Mouse (Mus musculus) mouse trophoblast stem cell (cell line): ENCODE results near the gene Ahrr.

Experiments used
- in situ Hi-C, 2 experiments: fragments of 300-500 bp; cut with MseI, MboI; formaldehyde crosslinking; loops; 2 replicates in 1 of 2; 3 replicates in 1 of 2; pipeline ENCODE4 v1.15.1; 2025

Gene Ahrr

DNA sequence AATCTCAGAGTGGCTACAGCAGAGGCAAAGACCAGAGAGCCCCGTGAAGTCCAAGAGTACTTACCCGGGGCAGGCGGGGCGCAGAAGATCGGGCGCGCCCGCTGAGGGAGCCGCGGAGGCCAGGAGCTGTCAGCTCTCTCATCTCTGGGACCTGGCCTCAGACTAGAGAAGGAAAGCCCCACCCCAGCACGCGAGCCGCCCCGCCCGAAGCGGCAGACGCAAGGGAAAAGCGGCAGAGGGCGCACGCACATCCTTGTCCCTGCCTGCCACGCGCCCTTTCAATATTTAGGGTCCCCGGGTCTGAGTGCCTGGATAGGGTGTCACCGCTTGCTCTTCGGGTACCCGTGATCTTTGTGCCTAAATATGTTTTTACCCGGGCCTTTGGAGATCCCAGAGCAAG, at the start of gene Ahrr:
Gene Ahrr, minus strand, starts transcription at position 165 of the 400 bp plus-strand sequence.
- in situ Hi-C loops, result no loop called here

GRCm38 (mm10) chr13:74341036-74341435, 48.9 kb upstream of the Ahrr start:
- in situ Hi-C loops, result no loop called here

DNA sequence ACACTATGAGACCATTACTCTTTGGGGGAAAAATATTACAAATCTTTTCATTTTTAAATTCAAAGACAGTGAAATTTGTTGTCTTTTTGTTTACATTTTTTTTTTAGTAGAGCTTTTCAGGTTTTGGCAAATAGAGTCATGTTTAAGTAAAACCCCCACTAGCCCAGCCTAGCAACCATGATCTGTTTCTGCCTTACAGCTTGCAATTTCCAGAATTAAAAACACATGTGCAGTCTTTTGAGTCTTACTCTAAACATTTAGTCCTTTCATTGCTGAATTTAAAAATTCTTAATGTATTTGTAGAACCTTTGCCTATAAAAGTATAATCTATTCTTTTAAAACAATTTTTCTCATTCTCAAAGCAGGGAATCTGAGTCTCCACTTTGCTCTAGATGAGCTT, 37.2 kb upstream of the Ahrr start:
- in situ Hi-C loops, result no loop called here

GRCm38 (mm10) chr13:74317170-74317849, 25.2 kb upstream of the Ahrr start, which contains the start of gene Pdcd6:
Gene Pdcd6 (minus strand): TSS chr13:74317580.
- in situ Hi-C loops, result no loop called here

DNA sequence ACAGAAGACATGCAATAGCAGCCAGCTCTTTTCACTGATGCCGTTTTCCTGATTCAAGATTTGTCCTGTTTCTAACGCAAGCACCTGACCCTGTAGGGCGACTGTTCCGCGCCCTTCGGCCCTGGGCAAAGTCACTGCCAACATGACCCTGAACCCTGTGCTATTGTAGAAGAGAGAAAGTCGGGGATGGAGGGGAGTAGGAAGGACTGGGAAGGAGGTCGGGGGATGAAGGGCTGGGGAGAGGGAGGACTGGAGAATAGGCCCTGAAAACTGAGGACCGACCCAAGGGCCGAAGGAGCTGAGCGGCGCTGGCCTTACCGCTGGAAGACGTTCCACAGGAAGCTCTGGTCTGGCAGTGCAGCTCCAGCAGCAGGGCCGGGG, 24.6 kb upstream of the Ahrr start:
- in situ Hi-C loops, result no loop called here

- in situ Hi-C loops, result no loop called here
Observed at GRCm38 (mm10) chr13:74316386-74316785, 24.3 kb upstream of the Ahrr start.

- in situ Hi-C loops, result no loop called here
Observed at GRCm38 (mm10) chr13:74314616-74315015, 22.5 kb upstream of the Ahrr start.

DNA sequence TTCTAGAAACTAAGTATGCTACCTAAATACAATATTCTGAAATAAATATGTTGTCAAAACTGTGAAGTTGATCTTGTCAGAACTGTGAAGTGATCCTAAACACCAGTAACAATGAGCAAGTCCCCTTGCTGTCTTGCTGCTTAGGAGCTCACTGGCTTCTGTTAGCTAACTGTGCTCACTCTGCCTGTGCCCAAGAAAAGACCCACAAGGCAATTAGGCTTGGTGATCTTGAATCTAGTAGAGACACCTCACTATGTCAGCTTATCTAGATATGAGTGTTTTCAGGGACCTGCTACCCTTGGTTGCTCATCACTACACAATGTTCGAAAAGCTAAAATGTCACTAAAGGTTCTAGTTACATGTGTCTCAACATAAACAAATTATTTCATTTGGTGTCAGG, 13.6 kb upstream of the Ahrr start:
- in situ Hi-C loops, result no loop called here

DNA sequence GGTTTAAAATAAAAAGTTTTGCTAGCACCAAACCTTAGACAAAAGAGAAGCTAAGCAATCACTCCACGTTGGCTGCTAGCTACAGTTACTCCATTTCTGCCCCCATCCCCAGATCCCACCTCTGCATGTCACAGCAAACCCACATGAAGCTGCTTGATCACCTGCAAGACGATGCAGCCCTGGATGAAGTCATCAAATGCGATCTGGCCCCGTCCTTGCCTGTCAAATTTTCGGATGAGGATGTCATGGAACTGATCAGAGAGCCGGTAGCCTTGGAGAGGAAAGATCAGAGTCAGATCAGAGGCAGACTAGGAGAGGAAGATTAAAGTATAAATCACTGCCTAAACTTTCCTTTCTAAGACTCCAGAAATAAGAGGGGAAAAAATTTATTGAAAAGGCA, 13.2 kb upstream of the Ahrr start:
- in situ Hi-C loops, result no loop called here

GRCm38 (mm10) chr13:74302050-74303037, 10.2 kb upstream of the Ahrr start:
- in situ Hi-C loops, result no loop called here

DNA sequence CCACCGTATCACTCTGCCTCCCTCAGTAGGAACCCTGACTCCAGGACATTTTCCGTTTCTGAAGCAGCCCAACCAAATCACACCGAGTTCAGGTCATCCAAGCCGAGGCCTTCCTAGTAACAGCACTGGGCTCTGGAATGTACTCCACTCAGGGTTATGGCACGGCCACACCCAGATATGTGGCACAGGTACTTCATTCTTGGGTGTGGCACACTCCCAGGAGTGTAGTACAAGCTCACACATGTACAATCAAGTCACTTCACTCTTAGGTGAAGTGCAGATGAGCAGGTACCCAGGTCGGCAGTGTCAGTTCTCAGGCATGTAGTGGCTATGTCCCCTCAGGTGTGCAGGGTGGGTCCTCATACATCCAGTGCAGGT, 9.5 kb upstream of the Ahrr start:
- in situ Hi-C loops, result no loop called here

DNA sequence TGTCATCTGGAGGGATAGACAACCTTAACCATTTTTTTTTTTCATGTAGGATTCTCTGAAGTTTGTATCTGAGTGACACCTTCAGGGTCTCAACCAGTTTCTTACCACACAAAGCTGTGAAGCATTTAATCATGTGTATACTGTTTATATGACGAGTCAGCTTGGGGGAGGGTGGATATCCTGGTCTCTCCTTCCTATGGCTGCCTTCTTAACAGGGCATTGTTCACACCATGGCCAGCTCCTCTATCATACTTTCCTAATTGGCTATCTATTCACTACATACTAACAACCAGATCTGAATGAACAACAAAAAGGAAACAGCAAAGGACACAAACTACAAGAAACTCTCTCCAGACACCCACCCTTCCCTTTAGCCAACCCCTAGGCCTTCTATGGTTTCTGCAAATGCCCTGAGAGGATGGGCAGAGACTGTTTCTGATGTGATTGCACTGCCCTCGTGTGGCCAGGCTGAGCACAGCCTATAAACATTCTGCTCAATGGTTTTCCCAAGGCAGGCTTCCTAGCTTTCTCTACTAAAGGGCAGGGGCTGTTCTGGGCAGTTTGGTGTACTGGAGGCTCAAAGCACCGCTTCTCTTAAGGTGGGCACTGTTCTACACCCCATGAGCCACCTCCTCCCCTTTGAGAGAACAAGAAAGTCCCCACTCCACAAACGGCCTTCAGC, 8.9 kb upstream of the Ahrr start:
- in situ Hi-C loops, result no loop called here

DNA sequence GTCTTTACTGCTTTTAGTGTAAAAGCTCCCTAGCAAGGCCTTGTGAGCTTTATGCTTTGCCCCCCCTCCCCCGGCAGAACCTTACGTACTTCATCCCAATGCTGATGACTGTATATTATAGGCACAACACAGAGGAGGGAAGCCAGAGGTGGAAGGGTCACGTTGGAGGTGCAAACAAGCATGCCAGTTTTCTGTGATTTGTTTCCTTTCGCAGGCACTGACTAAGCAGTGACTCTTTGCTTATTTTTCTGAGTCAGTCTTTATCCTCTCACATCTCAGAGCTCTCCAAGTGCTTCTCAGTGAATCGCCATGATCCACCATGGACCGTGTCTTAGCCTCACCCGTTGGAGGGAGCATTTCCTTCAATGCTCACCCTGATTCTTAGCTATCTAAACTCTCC, 4.2 kb upstream of the Ahrr start:
- in situ Hi-C loops, result no loop called here

GRCm38 (mm10) chr13:74289646-74290045, 2.5 kb downstream of the Ahrr start:
- in situ Hi-C loops, result no loop called here

- in situ Hi-C loops, result no loop called here
Observed at GRCm38 (mm10) chr13:74282299-74282698, 9.8 kb downstream of the Ahrr start.

DNA sequence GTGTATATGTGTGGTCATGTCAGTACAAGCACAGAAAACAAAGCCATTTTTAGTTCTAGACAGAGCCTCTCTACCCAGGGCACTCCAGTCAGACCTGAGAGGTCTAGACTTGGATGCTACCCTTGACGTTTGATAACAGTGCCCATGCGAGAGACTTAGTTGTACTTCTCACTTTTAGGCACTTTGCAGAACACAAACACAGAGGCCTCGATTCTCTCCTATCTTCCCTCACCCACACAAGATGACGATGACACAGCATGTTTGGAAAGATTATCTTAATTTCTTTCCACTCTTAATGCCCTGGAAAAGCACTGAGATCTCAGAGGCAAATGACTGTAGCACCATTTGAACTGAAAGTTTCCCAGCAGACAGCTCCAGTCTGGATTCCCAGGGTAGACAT, 16.4 kb downstream of the Ahrr start:
- in situ Hi-C loops, result no loop called here

- in situ Hi-C loops, result no loop called here
Observed at GRCm38 (mm10) chr13:74260231-74260992, 31.7 kb downstream of the Ahrr start.

- in situ Hi-C loops, result no loop called here
Observed at GRCm38 (mm10) chr13:74259460-74260230, 32.5 kb downstream of the Ahrr start.

DNA sequence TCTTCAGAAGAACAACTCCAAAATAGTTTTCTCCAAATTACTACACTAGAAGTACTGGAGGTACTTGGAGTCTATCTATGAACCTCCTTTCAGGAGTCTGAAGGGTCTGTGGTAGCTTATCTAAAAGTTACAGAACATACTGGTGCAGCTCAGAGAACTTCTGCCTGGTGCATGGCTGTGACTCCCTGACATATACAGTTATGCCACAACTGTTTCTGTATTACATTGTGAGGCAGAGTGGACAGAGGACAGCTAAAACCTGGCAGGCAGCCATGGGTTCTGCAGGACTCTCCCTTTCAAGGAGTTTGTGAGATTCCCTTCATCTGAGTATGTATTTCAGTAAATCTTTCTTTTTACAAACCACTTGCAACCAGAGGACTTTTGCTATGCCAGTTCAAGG, 45.6 kb downstream of the Ahrr start:
- in situ Hi-C loops, result no loop called here

GRCm38 (mm10) chr13:74245899-74246231, 46.3 kb downstream of the Ahrr start:
- in situ Hi-C loops, result no loop called here
